Mouse (Mus musculus): Measurements from ENCODE around the gene Chchd6.

The Chchd6 gene

DNA sequence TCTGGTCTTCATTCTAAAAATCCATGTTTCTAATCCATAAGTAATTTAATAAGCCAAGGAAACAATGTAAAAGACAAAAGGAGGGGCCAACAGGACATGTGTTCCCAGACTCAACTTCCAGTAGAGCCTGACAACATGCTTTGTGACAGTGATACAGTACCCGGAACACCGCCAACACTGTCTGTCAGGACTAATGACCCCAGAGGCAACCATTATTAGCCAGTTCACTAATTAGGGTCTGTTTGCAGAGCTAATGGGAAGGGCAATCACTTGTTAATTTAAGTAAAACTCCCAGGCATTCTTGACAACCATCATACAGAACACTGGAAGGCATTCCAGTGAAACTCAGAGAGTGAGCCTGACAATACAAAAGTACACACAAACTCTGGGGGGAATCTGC is 193.0 kb downstream of the Chchd6 start:
- DNase-seq, result no peak

DNA sequence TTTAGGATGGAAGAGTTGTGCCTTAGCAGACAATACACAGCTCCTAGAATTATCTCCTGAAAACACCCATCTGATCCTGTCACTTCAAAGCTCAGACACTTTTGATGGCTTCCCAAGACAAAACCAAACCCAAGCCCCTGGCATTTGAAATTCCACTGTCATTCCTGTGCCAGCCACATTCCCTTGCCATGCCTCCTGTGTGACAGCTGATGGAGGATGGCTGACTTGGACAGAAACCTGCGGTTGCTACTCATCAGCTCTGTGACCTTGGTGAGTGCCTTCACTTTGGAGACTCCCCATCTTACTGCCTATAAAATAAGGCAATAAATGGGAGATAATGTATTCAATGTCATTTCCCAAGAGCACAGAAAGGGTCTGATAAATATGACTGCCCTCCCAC is 195.9 kb downstream of the Chchd6 start:
- peak in 1 of 2 experiments; percentile 27 for DNase-seq

- DNase-seq, result no peak
Measured at GRCm38 (mm10) chr6:89397919-89398318, 197.5 kb downstream of the Chchd6 start.

- DNase-seq, result no peak
Measured at GRCm38 (mm10) chr6:89393820-89394219, 201.6 kb downstream of the Chchd6 start.

GRCm38 (mm10) chr6:89392213-89392612 is 203.2 kb downstream of the Chchd6 start:
- DNase-seq, result no peak

- DNase-seq, result no peak
Measured at GRCm38 (mm10) chr6:89389771-89390170, 205.7 kb downstream of the Chchd6 start.

DNA sequence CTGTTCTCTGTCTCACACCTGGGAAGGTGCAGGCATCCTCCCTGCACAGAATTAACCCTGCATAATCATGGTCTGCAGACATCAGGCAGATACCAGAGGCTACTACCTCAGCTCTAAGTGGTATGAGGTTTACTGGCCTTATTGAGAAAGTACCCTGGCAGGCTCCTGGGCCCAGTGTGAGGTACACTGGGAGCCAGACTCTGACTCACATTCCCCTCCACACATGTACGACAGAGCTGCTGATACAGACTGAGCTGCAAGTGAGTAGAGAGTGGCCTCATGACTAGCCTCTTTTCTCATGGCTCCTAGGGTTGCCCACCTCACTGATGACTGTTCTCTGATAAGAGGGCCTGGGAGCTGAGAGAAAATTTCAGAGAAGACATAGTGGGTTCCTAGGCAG is 208.5 kb downstream of the Chchd6 start:
- no peak for DNase-seq

GRCm38 (mm10) chr6:89384699-89385098 is 210.8 kb downstream of the Chchd6 start:
- DNase-seq, result peak; percentile 38 to 40

DNA sequence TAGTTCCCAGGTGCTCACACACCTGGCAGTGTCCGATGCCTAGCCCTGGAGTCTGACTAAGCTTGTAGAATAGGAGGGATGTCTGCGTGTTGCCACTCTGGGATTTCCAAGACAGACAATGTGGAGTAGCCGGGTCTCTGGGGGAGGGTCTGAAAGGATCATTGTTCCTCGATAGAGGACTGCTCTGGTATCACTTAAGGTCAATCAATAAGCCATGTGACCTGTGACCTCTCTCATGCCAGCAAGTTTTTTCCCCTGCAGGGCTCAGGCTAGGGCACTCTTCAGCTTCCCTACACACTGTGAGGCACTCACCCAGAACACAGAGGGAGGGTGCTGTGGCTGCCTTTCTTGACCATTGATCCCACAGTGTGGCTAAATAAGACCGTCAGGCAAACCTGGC is 213.6 kb downstream of the Chchd6 start:
- no peak for DNase-seq

DNA sequence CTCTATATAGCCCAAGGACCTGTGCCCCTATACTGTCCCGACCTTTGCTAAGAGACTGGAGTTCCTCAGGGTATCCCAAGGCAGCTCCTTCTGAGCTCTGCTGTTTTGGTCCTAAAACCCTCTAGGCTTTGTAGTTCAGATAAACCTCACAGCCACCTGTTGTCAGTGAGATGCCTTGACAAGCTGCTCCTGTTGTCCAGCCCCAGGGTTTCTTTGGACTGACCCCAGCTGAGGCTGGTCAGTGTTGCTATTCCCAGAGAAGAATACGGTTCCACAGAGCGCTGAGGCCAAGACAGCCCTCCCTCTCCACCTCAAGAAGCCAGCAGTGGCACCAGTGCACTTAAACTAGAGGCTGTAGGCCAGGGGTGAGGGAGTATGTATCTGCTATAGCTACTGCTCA is 214.3 kb downstream of the Chchd6 start:
- DNase-seq, result no peak

DNA sequence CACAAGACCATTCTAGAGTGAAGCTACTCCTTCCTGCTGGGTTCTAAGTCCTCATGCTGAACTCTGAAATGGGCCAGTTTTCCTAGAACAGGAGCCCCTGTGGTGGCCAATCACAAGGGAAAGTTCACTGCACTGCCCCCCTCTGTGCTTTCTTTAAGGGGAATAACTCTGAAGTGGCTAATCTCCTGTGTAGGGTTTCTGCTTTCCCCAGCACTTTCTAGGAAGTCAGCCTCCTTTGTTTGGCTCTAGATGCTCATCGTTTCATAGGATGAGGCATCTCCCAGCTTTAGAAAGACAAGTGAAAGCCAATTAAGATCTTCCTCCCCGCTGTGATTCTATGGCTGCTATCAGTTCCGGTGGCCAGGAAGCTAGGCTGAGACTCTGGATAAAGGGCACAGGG is 214.7 kb downstream of the Chchd6 start:
- DNase-seq, result no peak

GRCm38 (mm10) chr6:89378264-89378663 is 217.2 kb downstream of the Chchd6 start:
- DNase-seq, result no peak

DNA sequence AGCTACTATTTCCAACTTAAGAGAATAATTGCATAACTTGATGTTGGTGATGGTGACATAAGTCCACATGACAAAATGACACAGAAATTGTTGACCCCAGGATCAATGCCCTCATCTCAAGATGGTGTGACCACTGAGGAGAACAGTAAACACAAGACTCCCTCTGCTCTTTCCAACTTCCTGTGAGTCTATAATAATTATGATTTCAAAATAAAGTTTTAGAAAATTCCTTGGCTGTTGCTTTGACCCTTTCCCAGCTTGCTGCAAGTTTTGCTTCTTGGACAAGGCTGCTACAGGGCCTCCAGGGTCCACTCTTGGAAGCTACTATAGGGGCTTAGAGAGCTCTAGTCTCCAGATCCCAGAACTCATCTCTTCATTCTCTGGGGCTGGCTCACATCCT is 226.6 kb downstream of the Chchd6 start:
- no peak for DNase-seq

DNA sequence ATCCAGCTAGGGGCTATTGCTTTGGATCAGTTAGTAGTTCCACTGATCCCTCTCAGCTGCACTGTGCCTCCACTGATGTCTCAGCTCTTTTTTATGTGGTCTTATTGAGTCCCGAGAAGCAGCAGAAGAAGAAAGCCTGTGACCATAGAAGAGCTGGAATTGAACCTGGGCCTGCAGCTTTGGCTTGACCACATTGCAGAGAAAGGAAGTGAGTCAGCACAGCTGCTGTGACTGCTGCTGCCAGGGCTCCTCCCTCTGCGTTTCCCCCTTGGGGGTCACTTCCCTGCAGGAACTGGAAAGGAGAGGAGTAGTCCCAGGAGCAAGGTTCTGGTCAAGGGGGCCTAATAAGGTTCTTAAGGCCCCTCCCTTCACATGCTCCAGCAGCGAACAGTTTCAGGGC is 231.1 kb downstream of the Chchd6 start:
- no peak for DNase-seq

DNA sequence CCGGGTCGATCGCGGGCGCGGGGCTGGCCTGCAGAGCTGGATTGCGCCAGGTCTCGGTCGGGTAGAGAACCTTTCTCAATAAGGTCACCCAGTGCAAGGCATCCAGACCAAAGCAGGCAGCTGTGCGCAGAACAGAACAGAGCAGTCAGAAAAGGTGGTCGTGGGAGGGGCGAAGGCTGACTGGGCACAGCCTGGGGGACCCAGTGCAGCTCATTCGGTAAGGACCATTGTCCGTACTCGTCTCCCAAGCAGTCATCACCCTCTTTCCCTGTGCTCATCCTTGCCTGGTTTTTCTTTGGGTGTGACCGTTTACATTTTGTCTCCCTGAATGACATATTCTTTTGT is 232.4 kb downstream of the Chchd6 start:
- no peak for DNase-seq

DNA sequence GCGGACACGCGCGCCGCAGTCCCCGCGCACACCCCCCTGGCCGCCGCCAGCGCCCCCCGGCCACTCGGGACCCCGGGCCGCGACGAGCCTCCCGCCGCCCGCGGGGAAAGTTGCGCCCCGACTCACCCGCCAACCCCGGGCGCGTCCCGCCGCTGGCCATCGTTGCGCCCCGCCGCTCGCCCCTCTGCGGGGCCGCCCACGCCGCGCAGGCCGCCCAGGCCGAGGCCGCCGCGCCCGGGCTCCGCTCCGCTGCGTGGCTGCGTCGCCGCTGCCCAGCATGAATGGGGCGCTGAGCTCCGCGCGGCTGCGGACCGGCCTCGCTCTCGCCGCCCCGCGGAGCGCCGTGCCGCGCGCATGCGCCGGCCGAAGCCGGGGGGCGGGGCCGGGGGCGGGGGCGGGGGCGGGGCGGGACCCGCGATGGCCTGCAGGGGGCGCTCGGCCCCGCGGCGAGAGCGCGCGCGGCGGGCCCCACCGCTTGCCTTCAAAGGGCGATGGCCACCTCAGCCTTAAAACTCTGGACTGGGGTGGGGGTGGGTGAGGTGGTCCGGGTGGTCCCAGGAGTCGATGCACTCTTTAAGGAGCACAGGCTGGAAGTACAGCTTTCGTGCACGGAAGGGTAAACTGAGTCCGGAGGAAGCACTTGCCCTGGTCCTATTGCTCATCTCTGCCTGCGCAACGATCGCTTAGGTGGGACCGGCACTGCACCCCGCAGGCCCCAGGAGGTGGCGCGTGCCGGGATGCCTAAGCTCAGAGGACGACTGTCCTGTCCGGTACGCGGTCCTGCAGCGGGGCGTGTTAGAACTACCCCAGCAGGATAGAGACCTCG is 233.0 kb downstream of the Chchd6 start, which contains the start of gene Plxna1:
Gene Plxna1, minus strand, starts transcription at position 340 of the 826 bp plus-strand sequence.
- peak; percentile 78 to 79 for DNase-seq

DNA sequence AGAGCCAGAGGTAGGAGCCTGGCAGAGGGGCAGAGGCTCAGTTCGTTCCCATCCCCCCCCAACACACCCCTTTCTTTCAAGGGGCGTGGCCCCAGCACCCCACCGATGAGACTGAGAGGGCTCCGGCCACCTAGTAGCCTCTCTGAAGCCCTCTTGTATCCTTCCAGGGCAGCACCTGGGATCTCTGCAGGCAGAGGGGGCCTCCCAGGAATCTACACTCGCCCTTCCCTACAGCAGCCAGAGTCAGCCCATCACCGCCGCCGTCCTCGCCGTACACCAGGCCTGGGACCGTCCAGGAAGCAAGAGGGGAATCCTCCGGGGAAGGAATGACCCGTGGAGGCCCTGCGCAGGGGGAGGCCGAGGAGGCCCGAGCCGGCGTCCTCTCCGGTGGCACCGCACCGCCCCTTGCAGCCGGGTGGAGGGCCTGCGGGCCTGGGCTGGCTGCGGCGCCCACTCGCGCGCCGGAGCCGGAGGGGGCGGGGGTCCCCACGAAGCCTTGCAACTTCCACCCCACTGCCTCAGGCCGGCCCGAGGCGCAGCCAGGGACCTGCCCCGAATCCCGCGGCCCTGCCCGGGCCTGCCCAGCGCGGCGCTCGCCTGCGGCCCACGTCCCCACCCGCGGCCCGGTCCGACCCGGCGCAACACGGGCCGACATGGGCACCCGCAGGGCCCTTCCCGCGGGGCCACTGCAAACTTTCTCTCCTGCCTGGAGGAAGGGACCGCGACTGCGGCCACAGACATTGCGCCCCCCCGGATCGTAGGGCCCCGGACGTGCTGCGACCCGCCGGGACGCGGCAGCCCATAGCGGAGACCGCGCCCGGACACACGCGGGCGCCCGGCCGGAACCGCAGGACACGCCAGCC is 233.8 kb downstream of the Chchd6 start:
- DNase-seq, result peak; percentile 55 to 56

GRCm38 (mm10) chr6:89360709-89361417 is 234.6 kb downstream of the Chchd6 start:
- peak in 1 of 2 experiments; percentile 31 for DNase-seq

DNA sequence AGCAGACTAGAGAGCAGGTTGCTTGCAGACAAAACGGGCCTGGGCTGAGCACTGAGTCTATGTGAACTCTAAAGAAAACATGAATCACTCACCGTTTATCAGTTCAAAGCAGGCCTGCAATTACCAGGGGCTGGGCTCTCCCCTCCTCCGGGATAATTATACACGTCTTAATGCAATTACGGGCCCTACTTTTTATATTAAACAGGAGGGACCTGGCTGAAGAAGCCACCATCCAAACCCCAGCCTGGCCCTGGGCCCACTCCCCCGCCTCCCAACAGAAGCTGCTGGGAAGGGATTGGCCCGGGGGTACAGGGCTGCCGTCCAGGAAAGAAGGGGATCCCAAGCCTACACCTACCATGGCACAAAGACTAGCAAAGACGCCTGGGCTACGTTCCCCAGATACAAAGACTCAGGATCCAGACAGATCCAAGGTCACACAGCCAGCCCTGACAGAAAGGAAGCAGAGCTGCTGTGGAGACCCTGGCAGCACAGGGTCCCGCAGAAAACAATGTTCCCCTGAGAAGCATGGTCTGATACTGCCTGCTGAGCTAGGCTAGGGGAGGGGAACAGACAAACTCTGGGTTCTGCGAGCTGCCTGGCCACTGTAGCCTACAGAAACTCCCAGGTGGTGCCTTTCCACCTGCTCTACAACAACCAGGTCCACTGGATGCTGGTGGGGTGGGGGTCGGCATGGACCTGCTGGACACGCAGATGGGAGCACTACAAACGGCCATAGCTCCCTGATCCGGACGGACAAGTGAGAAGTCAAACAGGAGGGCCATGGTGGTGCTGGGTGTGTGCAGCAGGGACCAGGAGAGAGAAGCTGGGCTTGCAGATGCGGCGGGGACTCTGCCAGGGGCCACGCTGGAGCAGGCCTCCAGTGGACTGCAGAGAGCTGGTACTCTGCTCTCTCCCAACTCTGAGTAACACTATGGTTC is 235.4 kb downstream of the Chchd6 start:
- DNase-seq, result peak; percentile 71 to 80

- no peak for DNase-seq
Measured at GRCm38 (mm10) chr6:89359192-89359591, 236.3 kb downstream of the Chchd6 start.

DNA sequence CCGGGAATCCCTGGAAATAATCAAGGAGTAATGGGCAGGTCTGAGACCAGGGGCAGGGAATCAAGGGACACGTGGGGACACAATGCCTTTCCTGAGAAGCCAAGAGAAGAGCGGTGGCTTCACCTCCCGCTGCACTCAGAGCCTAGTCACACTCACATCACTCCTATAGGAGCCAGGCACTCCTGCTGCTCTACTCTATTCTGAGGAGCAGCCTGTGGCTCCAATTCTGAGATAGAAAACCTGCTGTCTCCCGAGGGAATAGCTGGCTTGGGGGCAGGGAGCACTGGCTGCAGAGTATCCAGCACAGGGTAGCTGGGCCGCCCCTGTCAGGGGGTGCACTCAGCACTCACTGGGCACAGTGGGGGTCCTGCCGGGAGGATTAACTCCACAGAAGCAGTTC is 239.8 kb downstream of the Chchd6 start:
- DNase-seq, result no peak

DNA sequence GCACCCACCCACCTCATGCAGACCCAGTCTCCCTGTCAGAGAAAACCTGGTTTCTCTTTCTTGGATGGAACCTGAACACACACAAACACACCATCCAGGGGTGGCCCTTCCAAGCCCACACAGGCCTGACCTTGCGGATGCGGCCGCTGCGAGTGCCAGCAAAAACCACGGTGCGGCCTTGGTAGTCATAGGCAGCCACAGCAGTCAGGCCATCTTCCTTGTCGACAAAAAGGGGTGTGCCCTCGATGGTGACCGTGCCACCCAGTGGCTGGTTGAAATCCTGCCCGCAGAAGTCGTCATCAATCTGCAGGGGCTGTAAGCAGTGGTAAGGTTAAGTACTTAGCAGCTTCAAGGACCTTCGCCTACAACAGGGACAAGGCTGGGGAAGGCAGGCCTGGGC is 240.7 kb downstream of the Chchd6 start:
- DNase-seq, result no peak

Data from cerebellum, postnatal 10 days (tissue).